Mouse (Mus musculus) MEL (cell line): ENCODE results near the gene Cdkal1.

Experiments used
- CHD2 ChIP-seq: IDR thresholded peaks from 2 replicates; pipeline ENCODE4 v1.6.1; 2011; ENCODE audit warnings: low read length, improper control_type of control experiment
- CTCF ChIP-seq, 3 experiments: IDR thresholded peaks in 2 of 3; conservative IDR thresholded peaks in 1 of 3; 2 replicates each; pipeline ENCODE4 v1.5.1; 2011 to 2012; ENCODE audit warnings: low read length in 3 of 3, low read depth in 2 of 3, mild to moderate bottlenecking in 2 of 3, improper control_type of control experiment in 1 of 3, inconsistent platforms in 1 of 3, mixed read lengths in 1 of 3, moderate library complexity in 1 of 3; ENCODE audit not compliant: control insufficient read depth in 1 of 3, insufficient read depth in 1 of 3, poor library complexity in 1 of 3, severe bottlenecking in 1 of 3
- EP300 ChIP-seq, 2 experiments: IDR thresholded peaks; 2 replicates each; pipeline ENCODE4 v1.6.1; 2011; ENCODE audit warnings: improper control_type of control experiment in 2 of 2, low read length in 2 of 2, low read depth in 1 of 2, mild to moderate bottlenecking in 1 of 2
- GATA1 ChIP-seq: IDR thresholded peaks from 2 replicates; pipeline ENCODE4 v1.6.1; 2011; ENCODE audit warnings: low read depth, low read length, improper control_type of control experiment
- HCFC1 ChIP-seq: IDR thresholded peaks from 2 replicates; pipeline ENCODE4 v1.6.1; 2012; ENCODE audit warnings: low read depth, mild to moderate bottlenecking, inconsistent platforms, low read length, improper control_type of control experiment, moderate library complexity
- KAT2A ChIP-seq: conservative IDR thresholded peaks from 2 replicates; pipeline ENCODE4 v1.6.1; 2012; ENCODE audit warnings: low read depth, low read length, improper control_type of control experiment, inconsistent platforms
- MAX ChIP-seq: IDR thresholded peaks from 2 replicates; pipeline ENCODE4 v1.6.1; 2011; ENCODE audit warnings: low read length, improper control_type of control experiment
- POLR2A ChIP-seq, 2 experiments: IDR thresholded peaks; 2 replicates each; pipeline ENCODE4 v1.6.1; 2011 to 2012; ENCODE audit warnings: low read length in 2 of 2, mild to moderate bottlenecking in 2 of 2, control low read depth in 1 of 2, improper control_type of control experiment in 1 of 2, low read depth in 1 of 2, moderate library complexity in 1 of 2; ENCODE audit not compliant: control insufficient read depth in 1 of 2, insufficient read depth in 1 of 2, poor library complexity in 1 of 2
- RAD21 ChIP-seq: IDR thresholded peaks from 2 replicates; pipeline ENCODE4 v1.6.1; 2011; ENCODE audit warnings: mild to moderate bottlenecking, low read depth, low read length, improper control_type of control experiment
- SMC3 ChIP-seq: IDR thresholded peaks from 2 replicates; pipeline ENCODE4 v1.6.1; 2011; ENCODE audit warnings: low read depth, low read length, improper control_type of control experiment

- TF ChIP-seq MAX (no peak), RAD21 (no peak), HCFC1 (no peak), CTCF (IDR thresholded peaks at IDR 0.05 in 2 of 3, conservative IDR thresholded peaks at IDR 0.05 in 1 of 3; ENCODE audit: control insufficient read depth in 1 of 3, insufficient read depth in 1 of 3, low read depth in 2 of 3, low read length in 3 of 3, poor library complexity in 1 of 3, severe bottlenecking in 1 of 3) (no peak), SMC3 (no peak), POLR2A (IDR thresholded peaks at IDR 0.05; ENCODE audit: control insufficient read depth in 1 of 2, insufficient read depth in 1 of 2, low read depth in 1 of 2, low read length in 2 of 2, poor library complexity in 1 of 2) (no peak), KAT2A (no peak), CHD2 (no peak), GATA1 (no peak), EP300 (IDR thresholded peaks at IDR 0.05; ENCODE audit: low read depth in 1 of 2, low read length in 2 of 2) (no peak)
Measured at GRCm38 (mm10) chr13:29476421-29476820, 379.1 kb downstream of the Cdkal1 start.
